Mouse (Mus musculus) heart, embryonic 11.5 days (tissue): ENCODE results near the gene Tirap. TPM values are rescaled to one million over a fixed set of nuclear protein-coding genes. Genes with fewer than 3 reads are reported as not detected.

Experiments
- ATAC-seq: fragments of 200-750 bp; cut with Nextera tagmentation; replicated peaks from 2 replicates; pipeline ENCODE4 v1.8.0; 2017; ENCODE audit warnings: moderate library complexity; ENCODE audit not compliant: insufficient number of reproducible peaks, low FRiP score, low TSS enrichment
- H3K27ac ChIP-seq: fragments of 300-500 bp; sonication (generic); 2 replicates; pipeline ENCODE4 v1.5.1; 2014; ENCODE audit warnings: mild to moderate bottlenecking, low read depth, low read length
- H3K27me3 ChIP-seq: fragments of 300-500 bp; sonication (generic); 2 replicates; pipeline ENCODE4 v1.6.1; 2014; ENCODE audit warnings: mild to moderate bottlenecking, low read length, mixed read lengths; ENCODE audit not compliant: control insufficient read depth, insufficient read depth
- H3K36me3 ChIP-seq: fragments of 300-500 bp; sonication (generic); 2 replicates; pipeline ENCODE4 v1.6.1; 2014; ENCODE audit warnings: mild to moderate bottlenecking, low read length, moderate library complexity, mixed read lengths; ENCODE audit not compliant: control insufficient read depth, insufficient read depth
- H3K4me1 ChIP-seq: fragments of 300-500 bp; sonication (generic); 2 replicates; pipeline ENCODE4 v1.6.1; 2014; ENCODE audit warnings: low read length; ENCODE audit not compliant: control insufficient read depth, insufficient read depth
- H3K4me2 ChIP-seq: fragments of 300-500 bp; sonication (generic); 2 replicates; pipeline ENCODE4 v1.6.1; 2014; ENCODE audit warnings: mild to moderate bottlenecking, moderate library complexity
- H3K4me3 ChIP-seq: fragments of 300-500 bp; sonication (generic); 2 replicates; pipeline ENCODE4 v1.5.1; 2014; ENCODE audit warnings: low read depth, low read length
- H3K9ac ChIP-seq: fragments of 300-500 bp; sonication (generic); 2 replicates; pipeline ENCODE4 v1.6.1; 2014; ENCODE audit warnings: mild to moderate bottlenecking, low read depth, low read length, moderate library complexity
- H3K9me3 ChIP-seq: fragments of 300-500 bp; sonication (generic); replicated peaks from 2 replicates; pipeline ENCODE4 v1.6.1; 2016; ENCODE audit warnings: low read length; ENCODE audit not compliant: control insufficient read depth
- WGBS: fragments of 180-500 bp; shearing (Covaris S2); extraction: QIAGEN DNeasy Blood & Tissue Kit; methylation state at CpG from one replicate; pipeline ENCODE4 v1.1.7; 2014; ENCODE audit not compliant: insufficient replicate concordance; 5-methylcytosine and 5-hydroxymethylcytosine counted together
- polyA plus RNA-seq: library from polyadenylated mRNA; unstranded; fragments of >200 nt; fragmentation: Nextera tagmentation; extraction: Ambion mirVana; gene quantifications from 2 replicates; pipeline ENCODE4 v1.2.1, GENCODE M21; 2014

Tirap gene
- polyA plus RNA-seq, 1 experiment from 2014 or later = 9.4 TPM

- Histone ChIP-seq H3K4me2 (no peak overlapping the region), H3K36me3 (no peaks in the 10 kb centered on the region), H3K9me3 (no peaks in the 10 kb centered on the region), H3K27ac (no peak overlapping the region), H3K9ac (no peak overlapping the region), H3K27me3 (no peaks in the 10 kb centered on the region), H3K4me3 (no peak overlapping the region), H3K4me1 (no peaks in the 10 kb centered on the region)
- 65% methylated on average over 5 of the region's 5 CpGs for WGBS
- no peak for ATAC-seq
These were observed 35.8 kb downstream of the Tirap start for GRCm38 (mm10) chr9:35164142-35164874.

GRCm38 (mm10) chr9:35163011-35163690 lies 36.9 kb downstream of the Tirap start:
- Histone ChIP-seq H3K9me3 (no peaks in the 10 kb centered on the region), H3K27ac (no peak overlapping the region), H3K36me3 (no peaks in the 10 kb centered on the region), H3K9ac (no peak overlapping the region), H3K4me2 (no peak overlapping the region), H3K4me3 (no peak overlapping the region), H3K4me1 (no peaks in the 10 kb centered on the region), H3K27me3 (no peaks in the 10 kb centered on the region)
- 84% methylated on average over 11 of the region's 11 CpGs for WGBS
- ATAC-seq = no peak

DNA sequence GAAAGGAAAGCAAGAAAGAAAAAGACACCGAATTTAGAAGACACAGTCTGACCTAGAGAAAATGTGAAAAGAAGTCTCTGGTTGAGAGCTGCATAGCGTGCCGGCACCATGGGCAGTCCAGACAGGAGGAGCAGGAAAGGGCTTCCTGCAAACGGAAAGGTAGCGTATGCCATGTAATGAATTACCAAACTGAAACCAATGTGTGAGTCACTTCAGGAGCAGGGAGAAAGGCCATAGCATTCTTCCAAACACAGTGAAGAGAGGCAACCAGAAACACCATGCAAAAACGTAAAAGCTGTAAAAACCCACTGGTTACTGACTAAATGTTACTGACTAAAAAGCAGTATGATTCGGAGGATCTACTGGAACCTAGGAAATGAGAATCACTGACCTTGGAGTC lies 38.4 kb downstream of the Tirap start:
- Histone ChIP-seq H3K36me3 (no peaks in the 10 kb centered on the region), H3K27me3 (no peaks in the 10 kb centered on the region), H3K9me3 (no peaks in the 10 kb centered on the region), H3K4me3 (no peak overlapping the region), H3K27ac (no peak overlapping the region), H3K9ac (no peak overlapping the region), H3K4me1 (no peaks in the 10 kb centered on the region), H3K4me2 (no peak overlapping the region)
- WGBS = 90% methylated on average over 7 of the region's 7 CpGs
- no peak for ATAC-seq

DNA sequence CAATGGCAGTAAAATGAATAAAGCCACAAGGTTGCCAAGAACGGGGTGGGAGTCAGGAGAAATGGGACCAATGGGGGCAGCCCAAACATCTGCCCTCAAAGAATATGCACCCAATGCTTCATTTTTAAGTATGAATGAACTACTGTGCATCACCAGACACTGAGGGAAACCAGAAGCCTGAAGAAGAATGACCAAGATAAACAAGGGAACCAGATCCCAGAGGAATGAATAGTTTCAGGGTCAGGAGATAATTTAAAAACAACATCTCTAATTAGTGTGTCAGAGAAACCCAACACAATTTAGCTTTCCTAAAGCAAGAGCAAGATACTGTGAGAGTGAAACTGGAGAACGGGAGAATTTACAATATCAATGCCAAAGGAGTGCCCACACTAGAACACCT lies 39.4 kb downstream of the Tirap start:
- no peaks in the 10 kb centered on the region for H3K4me1 ChIP-seq
- H3K4me2 ChIP-seq = no peak overlapping the region
- no peak overlapping the region for H3K4me3 ChIP-seq
- 72% methylated on average over 2 of the region's 2 CpGs for WGBS
- H3K9me3 ChIP-seq = no peaks in the 10 kb centered on the region
- no peaks in the 10 kb centered on the region for H3K36me3 ChIP-seq
- no peaks in the 10 kb centered on the region for H3K27me3 ChIP-seq
- H3K27ac ChIP-seq = no peak overlapping the region
- ATAC-seq = no peak
- no peak overlapping the region for H3K9ac ChIP-seq

GRCm38 (mm10) chr9:35158477-35158876 lies 41.6 kb downstream of the Tirap start:
- H3K9ac ChIP-seq = no peak overlapping the region
- WGBS = 81% methylated on average over 3 of the region's 3 CpGs
- H3K4me3 ChIP-seq = no peak overlapping the region
- H3K4me1 ChIP-seq = no peaks in the 10 kb centered on the region
- no peaks in the 10 kb centered on the region for H3K9me3 ChIP-seq
- no peak for ATAC-seq
- H3K27ac ChIP-seq = no peak overlapping the region
- H3K4me2 ChIP-seq = no peak overlapping the region
- no peaks in the 10 kb centered on the region for H3K27me3 ChIP-seq
- H3K36me3 ChIP-seq = no peaks in the 10 kb centered on the region

- Histone ChIP-seq H3K36me3 (no peaks in the 10 kb centered on the region), H3K27ac (no peak overlapping the region), H3K27me3 (no peaks in the 10 kb centered on the region), H3K4me2 (no peak overlapping the region), H3K9me3 (no peaks in the 10 kb centered on the region), H3K4me3 (no peak overlapping the region), H3K4me1 (no peaks in the 10 kb centered on the region), H3K9ac (no peak overlapping the region)
- no peak for ATAC-seq
- 81% methylated on average over 4 of the region's 4 CpGs for WGBS
These were observed 43.2 kb downstream of the Tirap start for GRCm38 (mm10) chr9:35156862-35157261.

DNA sequence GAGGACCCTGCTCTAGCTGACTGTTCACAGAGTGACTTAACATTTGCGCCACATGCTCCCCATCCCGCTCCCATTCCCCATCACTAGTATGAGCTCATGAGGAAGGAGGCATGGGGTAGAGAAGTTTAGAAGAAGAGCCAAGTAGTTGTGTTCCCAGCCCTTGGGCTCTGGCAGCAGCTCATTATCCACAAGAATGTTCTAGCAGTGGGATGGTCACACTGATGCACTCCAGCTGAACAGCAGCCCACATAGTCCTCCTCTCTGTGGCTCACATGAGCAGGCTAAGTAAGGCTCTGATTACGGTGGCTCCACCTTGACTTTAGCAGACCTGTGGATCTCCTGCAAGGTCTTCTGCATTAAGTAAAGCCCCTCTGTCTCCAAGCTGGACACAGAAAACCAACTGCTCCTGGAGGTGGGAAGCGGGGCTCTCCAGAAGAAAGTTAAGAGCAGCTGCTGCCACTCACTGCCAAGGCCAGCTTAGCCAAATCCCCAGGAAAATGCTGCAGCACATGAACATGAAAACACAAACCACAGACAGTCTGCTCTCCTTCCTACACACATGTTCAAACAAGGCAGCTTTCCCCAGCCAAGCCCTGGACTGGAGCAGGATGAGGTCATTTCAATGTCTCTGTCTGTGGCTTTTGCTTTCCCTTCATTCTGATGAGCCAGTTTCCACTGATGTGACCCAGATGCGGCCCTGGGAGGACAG lies 43.9 kb downstream of the Tirap start:
- no peak overlapping the region for H3K9ac ChIP-seq
- no peak overlapping the region for H3K4me2 ChIP-seq
- no peak overlapping the region for H3K27ac ChIP-seq
- H3K27me3 ChIP-seq = no peaks in the 10 kb centered on the region
- no peaks in the 10 kb centered on the region for H3K9me3 ChIP-seq
- 91% methylated on average over 5 of the region's 5 CpGs for WGBS
- H3K4me1 ChIP-seq = no peaks in the 10 kb centered on the region
- no peak overlapping the region for H3K4me3 ChIP-seq
- no peaks in the 10 kb centered on the region for H3K36me3 ChIP-seq
- ATAC-seq = no peak

DNA sequence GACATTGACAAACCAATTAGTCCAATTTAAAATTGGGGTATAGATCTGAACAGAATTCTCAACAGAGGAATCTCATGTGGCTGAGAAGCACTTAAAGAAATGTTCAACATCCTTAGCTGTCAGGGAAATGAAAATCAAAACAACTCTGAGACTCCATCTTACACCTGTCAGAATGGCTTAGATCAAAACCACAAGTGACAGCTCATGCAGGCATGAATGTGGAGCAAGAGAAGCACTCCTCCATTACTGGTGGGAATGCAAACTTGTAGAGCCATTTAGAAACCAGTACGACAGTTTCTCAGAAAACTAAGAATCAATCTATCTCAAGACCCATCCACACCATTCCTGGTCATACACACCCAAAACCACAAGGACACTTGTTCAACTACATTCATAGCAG lies 47.2 kb downstream of the Tirap start:
- Histone ChIP-seq H3K9ac (no peak overlapping the region), H3K4me2 (no peak overlapping the region), H3K27me3 (no peaks in the 10 kb centered on the region), H3K9me3 (no peaks in the 10 kb centered on the region), H3K4me1 (no peaks in the 10 kb centered on the region), H3K36me3 (no peaks in the 10 kb centered on the region), H3K27ac (no peak overlapping the region), H3K4me3 (no peak overlapping the region)
- ATAC-seq = no peak
- 86% methylated on average over 1 of the region's 1 CpGs for WGBS
